Mouse (Mus musculus) myocyte (in vitro differentiated cells): ENCODE results near the gene Aig1.

Experiments used
- MAX ChIP-seq: IDR thresholded peaks from one replicate; pipeline ENCODE4 v1.6.1; 2011; ENCODE audit warnings: low read depth, mild to moderate bottlenecking, control low read depth
- MYOG ChIP-seq, 3 experiments: IDR thresholded peaks; one replicate each; pipeline ENCODE4 v1.6.1; 2011; ENCODE audit warnings: control low read depth in 2 of 3, low read depth in 2 of 3, mild to moderate bottlenecking in 2 of 3; ENCODE audit not compliant: insufficient read length in 2 of 3, control insufficient read depth in 1 of 3, insufficient read depth in 1 of 3
- POLR2A ChIP-seq: IDR thresholded peaks from one replicate; pipeline ENCODE4 v1.6.1; 2011; ENCODE audit warnings: low read depth, mild to moderate bottlenecking, control low read depth, moderate library complexity; ENCODE audit not compliant: insufficient read length
- POLR2AphosphoS2 ChIP-seq: IDR thresholded peaks from one replicate; pipeline ENCODE4 v1.6.1; 2011; ENCODE audit warnings: low read depth, control low read depth; ENCODE audit not compliant: insufficient read length
- TCF12 ChIP-seq: IDR thresholded peaks from one replicate; pipeline ENCODE4 v1.6.1; 2011; ENCODE audit warnings: mild to moderate bottlenecking, control low read depth; ENCODE audit not compliant: poor library complexity, insufficient read depth, severe bottlenecking
- USF1 ChIP-seq: IDR thresholded peaks from one replicate; pipeline ENCODE4 v1.6.1; 2011; ENCODE audit warnings: low read depth, mild to moderate bottlenecking, control low read depth, moderate library complexity

GRCm38 (mm10) chr10:13915211-13915610 lies 46.4 kb upstream of the Aig1 start:
- no peak for TF ChIP-seq POLR2A
- no peak for TF ChIP-seq POLR2AphosphoS2
- no peak for TF ChIP-seq USF1
- no peak for TF ChIP-seq MAX
- no peak for TF ChIP-seq MYOG (IDR thresholded peaks at IDR 0.05; ENCODE audit: control insufficient read depth in 1 of 3, insufficient read depth in 1 of 3, insufficient read length in 2 of 3, low read depth in 2 of 3)
- TF ChIP-seq TCF12: no peak
